Mouse (Mus musculus) forebrain, postnatal 0 days (tissue): ENCODE measurements around the gene Scnm1. TPM values are rescaled to one million over a fixed set of nuclear protein-coding genes. Genes with fewer than 3 reads are reported as not detected.

Experiments
- ATAC-seq: fragments of 200-750 bp; cut with Nextera tagmentation; 2 replicates; pipeline ENCODE4 v1.8.0; 2017; ENCODE audit warnings: mild to moderate bottlenecking, moderate library complexity
- DNase-seq: peaks from one replicate; pipeline ENCODE4 v3.0.0-alpha.2; 2015
- H3K27ac ChIP-seq: fragments of 300-500 bp; sonication (generic); 2 replicates; pipeline ENCODE4 v1.5.1; 2014; ENCODE audit warnings: low read depth, mild to moderate bottlenecking, antibody characterized with exemption, low read length, moderate library complexity, mixed read lengths
- H3K27me3 ChIP-seq: fragments of 300-500 bp; sonication (generic); 2 replicates; pipeline ENCODE4 v1.6.1; 2014; ENCODE audit warnings: mild to moderate bottlenecking, low read length, mixed read lengths; ENCODE audit not compliant: insufficient read depth
- H3K36me3 ChIP-seq: fragments of 300-500 bp; sonication (generic); 2 replicates; pipeline ENCODE4 v1.6.1; 2014; ENCODE audit warnings: mild to moderate bottlenecking, moderate library complexity; ENCODE audit not compliant: insufficient read depth
- H3K4me1 ChIP-seq: fragments of 300-500 bp; sonication (generic); 2 replicates; pipeline ENCODE4 v1.6.1; 2014; ENCODE audit warnings: antibody characterized with exemption; ENCODE audit not compliant: insufficient read depth
- H3K4me2 ChIP-seq: fragments of 300-500 bp; sonication (generic); 2 replicates; pipeline ENCODE4 v1.6.1; 2014; ENCODE audit warnings: low read depth, mild to moderate bottlenecking, moderate library complexity
- H3K4me3 ChIP-seq: fragments of 300-500 bp; sonication (generic); 2 replicates; pipeline ENCODE4 v1.5.1; 2014; ENCODE audit warnings: low read depth, low read length, mixed read lengths
- H3K9ac ChIP-seq: fragments of 300-500 bp; sonication (generic); 2 replicates; pipeline ENCODE4 v1.6.1; 2014; ENCODE audit warnings: mild to moderate bottlenecking
- H3K9me3 ChIP-seq: fragments of 300-500 bp; sonication (generic); 2 replicates; pipeline ENCODE4 v1.6.1; 2016; ENCODE audit warnings: low read length
- CTCF ChIP-seq: sonication (generic); IDR thresholded peaks from 2 replicates; pipeline ENCODE4 v1.5.1; 2016; ENCODE audit warnings: antibody characterized with exemption, control low read depth, low read depth
- WGBS: fragments of 180-500 bp; shearing (Covaris S2); extraction: QIAGEN DNeasy Blood & Tissue Kit; methylation state at CpG from one replicate; pipeline ENCODE4 v1.1.7; 2014; 5-methylcytosine and 5-hydroxymethylcytosine counted together
- polyA plus RNA-seq: library from polyadenylated mRNA; unstranded; fragments of >200 nt; fragmentation: Nextera tagmentation; extraction: Ambion mirVana; gene quantifications from 2 replicates; pipeline ENCODE4 v1.2.1, GENCODE M21; 2015
- total RNA-seq: library from RNA; depleted of rRNA; stranded (reverse); fragments of >200 nt; gene quantifications from 2 replicates; pipeline ENCODE4 v1.2.3, GENCODE M21; 2014

Scnm1 gene
- total and polyA plus RNA-seq, 2 experiments from 2014 or later, result 47.6 to 83.3 TPM

DNA sequence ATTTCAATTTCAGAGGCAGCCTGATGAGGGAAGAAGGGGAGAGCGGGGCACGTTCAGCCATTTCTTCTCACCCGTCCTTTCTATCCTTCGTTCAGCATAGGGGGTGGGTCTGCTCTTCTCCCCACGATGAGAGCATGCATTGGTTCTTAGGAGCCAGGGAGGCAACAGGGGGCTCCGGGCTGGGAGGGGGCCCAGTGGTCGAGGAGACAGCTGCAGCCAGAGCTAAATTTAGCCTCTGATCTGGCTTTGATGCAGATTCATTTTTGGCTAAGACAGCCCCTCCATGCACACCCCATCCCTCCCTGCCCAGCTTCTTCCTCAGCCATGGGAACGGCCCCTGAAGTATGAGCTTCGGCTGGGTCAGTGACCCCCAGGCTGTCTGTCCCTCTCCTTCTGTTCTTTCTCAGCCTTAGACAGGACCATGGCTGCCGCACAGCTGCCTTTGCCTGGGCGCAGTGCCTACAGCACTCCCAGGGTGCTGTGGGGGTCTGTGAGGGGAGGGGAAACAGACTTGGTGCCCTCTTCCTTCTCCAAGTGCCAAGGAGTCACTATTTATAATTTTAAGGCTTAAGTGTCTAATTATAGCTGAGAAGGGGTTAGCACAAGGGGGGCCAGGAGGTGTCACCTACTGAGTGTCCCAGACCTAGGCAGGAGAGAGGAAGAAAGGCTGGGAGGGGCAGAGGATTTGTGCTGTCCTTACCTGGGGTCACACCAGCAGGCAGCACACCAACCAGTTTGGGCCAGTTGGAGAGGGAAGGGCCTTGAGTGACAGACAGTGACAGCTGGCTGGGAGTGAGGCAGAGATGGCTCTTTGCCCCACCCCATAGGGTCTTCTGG lies 29.8 kb upstream of the Scnm1 start:
- Histone ChIP-seq H3K27ac (0 out of 2 replicates have a peak overlapping the region, but pooled peaks have one; percentile 45), H3K4me3 (0 out of 2 replicates have a peak overlapping the region, but pooled peaks have one; percentile 5), H3K4me2 (peak overlapping the region; percentile 80), H3K9me3 (no peaks in the 10 kb centered on the region), H3K36me3 (peaks cover 42% of the 10 kb centered on the region), H3K4me1 (peaks cover 19% of the 10 kb centered on the region), H3K27me3 (no peaks in the 10 kb centered on the region), H3K9ac (peak overlapping the region; percentile 84; the same call in 1 of the 2 replicates)
- ATAC-seq, result no peak
- 57% methylated on average over 11 of the region's 11 CpGs for WGBS
- no peak for DNase-seq
- no peak for TF ChIP-seq CTCF

DNA sequence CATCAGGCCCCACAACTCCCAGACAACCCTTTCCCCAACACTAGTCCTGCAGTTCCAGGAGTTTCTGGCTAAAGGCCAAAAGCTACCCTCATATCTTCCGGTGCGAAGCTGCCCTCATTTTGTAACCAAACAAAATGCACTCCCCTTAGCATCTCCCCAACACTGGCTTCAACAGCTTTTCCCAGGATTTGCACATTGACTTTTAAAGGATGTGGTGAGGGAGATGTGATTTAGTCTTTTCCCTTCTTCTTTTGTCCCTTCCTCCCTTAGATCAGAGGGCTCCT lies 28.5 kb upstream of the Scnm1 start:
- Histone ChIP-seq H3K4me1 (peaks cover 19% of the 10 kb centered on the region), H3K27ac (peak overlapping the region; percentile 81), H3K27me3 (no peaks in the 10 kb centered on the region), H3K9me3 (no peaks in the 10 kb centered on the region), H3K36me3 (peaks cover 32% of the 10 kb centered on the region), H3K9ac (peak overlapping the region; percentile 84), H3K4me2 (peak overlapping the region; percentile 80), H3K4me3 (peak overlapping the region; percentile 95)
- no peak for TF ChIP-seq CTCF
- ATAC-seq (no peak), DNase-seq (no peak)
- WGBS, result 22% methylated on average over 2 of the region's 2 CpGs

DNA sequence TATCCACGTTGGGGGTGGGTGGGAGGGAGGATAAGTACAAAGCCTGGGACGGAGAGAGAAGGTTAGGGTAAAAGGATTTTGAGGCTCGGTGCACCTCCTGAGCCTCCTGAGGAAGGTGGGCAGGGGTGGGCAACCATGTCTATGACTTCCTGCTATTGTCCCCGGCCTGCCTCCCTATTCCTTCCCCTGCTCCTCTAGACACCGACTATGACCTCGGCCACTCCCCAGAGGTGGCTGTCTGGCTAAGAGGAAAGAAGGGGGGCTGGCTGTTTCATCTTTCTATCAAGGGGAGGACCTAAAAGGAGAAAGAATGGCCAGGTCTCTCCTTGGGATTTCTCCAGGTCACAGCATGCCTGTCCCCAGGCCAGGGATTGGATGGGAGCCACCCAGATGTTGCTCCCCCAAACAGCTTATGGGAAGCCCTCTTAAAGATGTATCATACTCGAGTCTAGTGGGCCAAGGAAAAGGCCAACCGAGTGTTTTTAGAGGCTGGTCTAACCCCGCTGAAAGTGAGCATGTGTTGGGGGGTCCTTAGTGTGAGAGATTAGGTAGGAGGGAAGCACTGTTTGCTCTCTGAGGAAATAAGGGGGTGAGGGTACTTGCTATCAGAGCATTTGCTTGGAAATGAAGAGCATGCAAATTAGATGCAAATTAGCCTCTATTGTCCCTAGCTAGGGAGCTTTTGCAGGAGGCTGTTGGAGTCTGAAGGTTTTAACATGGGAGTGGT lies 28.0 kb upstream of the Scnm1 start:
- Histone ChIP-seq H3K9me3 (no peaks in the 10 kb centered on the region), H3K9ac (peak overlapping the region; percentile 84), H3K4me2 (peak overlapping the region; percentile 80), H3K4me3 (peak overlapping the region; percentile 95), H3K27me3 (no peaks in the 10 kb centered on the region), H3K4me1 (peaks cover 19% of the 10 kb centered on the region), H3K36me3 (peaks cover 27% of the 10 kb centered on the region), H3K27ac (peak overlapping the region; percentile 81)
- DNase-seq, result peak; percentile 55
- TF ChIP-seq CTCF, result no peak
- WGBS, result 6% methylated on average over 9 of the region's 9 CpGs
- no peak; the same call in 1 of the 2 replicates for ATAC-seq

DNA sequence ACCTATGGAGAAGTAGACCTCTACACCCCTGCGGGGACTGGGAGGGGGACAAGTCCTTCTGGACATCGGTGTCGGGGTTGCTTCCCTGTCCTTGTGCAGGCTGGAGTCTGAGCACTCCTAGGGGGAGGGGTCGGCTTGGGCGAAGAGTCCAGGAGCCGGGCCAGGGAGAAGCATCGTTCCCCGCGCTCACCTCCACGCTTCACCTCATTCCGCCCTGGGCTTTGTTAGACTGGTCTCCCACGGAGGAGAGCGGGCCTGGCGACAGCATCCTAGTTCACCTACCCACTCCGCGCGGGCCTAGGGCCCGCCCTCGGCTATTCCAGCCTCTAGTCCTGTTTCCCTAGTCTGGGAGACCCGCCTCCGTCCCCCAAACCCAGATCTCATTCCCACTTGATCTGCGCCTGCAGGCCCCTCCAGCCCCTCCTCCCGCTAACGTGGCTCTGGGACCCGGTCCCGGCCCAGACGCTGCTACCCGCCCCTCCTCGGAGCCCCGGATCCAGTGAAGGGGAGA lies 27.3 kb upstream of the Scnm1 start:
- no peaks in the 10 kb centered on the region for H3K27me3 ChIP-seq
- no peak for TF ChIP-seq CTCF
- H3K9me3 ChIP-seq, result no peaks in the 10 kb centered on the region
- peak; percentile 16 for ATAC-seq
- H3K36me3 ChIP-seq, result peaks cover 20% of the 10 kb centered on the region
- H3K27ac ChIP-seq, result peak overlapping the region; percentile 81
- WGBS, result 1% methylated on average over 30 of the region's 30 CpGs
- peak overlapping the region; percentile 84 for H3K9ac ChIP-seq
- peak overlapping the region; percentile 80 for H3K4me2 ChIP-seq
- peak overlapping the region; percentile 95 for H3K4me3 ChIP-seq
- peaks cover 19% of the 10 kb centered on the region for H3K4me1 ChIP-seq
- DNase-seq, result peak; percentile 59

DNA sequence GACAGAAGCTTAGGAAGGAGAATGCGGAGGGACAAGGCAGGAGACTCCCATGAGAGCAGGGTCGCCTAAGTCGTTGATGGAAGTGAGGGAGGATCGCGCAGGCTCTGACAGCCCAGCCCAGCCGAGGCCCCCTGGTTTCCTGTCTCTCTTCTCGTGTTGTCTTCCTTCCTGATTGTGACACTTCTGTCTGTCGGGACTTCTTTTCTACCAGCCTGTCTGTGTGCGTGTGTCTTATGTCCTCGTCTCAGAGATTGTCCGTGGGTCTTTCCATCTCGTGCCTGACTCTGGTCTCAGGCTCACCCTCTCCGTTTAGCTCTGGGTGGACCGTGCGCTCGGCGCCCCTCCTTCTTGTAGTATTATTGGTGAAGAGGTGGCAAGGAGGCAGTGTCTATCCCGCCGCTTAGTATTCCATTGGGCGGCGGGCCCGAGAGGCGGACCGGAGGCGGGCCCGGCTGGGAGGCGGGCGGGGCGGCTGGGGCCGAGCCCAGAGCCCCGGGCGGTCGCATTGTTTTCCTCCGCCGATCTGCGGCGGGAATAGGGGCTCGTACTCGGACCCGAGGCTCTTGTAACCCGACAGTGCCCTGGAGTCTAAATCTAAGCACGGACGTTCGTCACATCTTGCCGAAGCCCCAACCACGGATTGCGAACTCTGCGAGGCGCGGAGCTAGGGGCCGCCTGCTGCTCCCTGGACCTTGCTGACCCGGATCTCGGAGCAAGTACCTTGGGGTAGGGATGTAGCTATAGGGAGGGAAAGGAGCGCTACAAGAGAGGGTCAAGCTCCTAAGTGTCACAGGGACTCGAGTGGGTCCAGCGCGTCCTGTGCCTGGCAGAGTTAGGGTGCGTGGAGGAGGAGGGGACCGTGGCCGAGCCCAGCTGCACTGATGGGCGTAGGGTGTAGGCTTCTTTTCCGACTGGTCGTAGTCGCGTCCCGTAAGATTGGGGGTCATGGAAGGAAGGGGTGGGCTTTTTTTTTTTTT lies 26.5 kb upstream of the Scnm1 start, which contains the start of gene Sema6c:
Sema6c (plus strand) TSS at position 471 of the 977 bp plus-strand sequence.
- peak within 1 kb of the TSS; percentile 81 for H3K27ac ChIP-seq
- no peaks in the 10 kb centered on the region for H3K27me3 ChIP-seq
- DNase-seq, result peak; percentile 93
- peaks cover 19% of the 10 kb centered on the region for H3K4me1 ChIP-seq
- peak within 1 kb of the TSS; percentile 80 for H3K4me2 ChIP-seq
- 2% methylated on average over 65 of the region's 66 CpGs for WGBS
- TF ChIP-seq CTCF, result no peak
- ATAC-seq, result peak; percentile 98
- H3K9ac ChIP-seq, result peak within 1 kb of the TSS; percentile 84
- peak within 1 kb of the TSS; percentile 95 for H3K4me3 ChIP-seq
- peaks cover 12% of the 10 kb centered on the region for H3K36me3 ChIP-seq
- no peaks in the 10 kb centered on the region for H3K9me3 ChIP-seq

DNA sequence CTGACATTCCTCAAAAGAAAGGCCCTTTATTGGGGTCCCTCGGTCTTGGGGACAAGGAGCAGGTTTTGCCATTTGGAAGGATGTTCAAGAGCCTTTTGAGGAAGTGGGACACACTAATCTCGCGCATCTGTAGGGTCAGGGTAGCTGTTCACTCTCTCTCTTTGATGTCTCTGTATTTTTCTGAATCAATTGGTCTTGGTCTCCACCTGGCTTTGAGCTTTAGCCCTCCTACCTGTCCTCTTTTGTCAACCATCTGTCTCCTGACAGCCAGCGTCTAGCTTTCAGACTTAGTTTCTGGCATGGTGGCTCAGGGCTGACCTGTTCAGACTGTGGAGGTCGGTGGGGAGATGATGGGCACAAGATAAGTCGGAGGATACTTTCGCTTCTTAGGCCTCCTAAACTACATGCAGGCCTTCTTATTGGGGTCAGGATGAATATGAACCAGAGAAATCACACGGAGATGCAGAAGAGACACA lies 25.7 kb upstream of the Scnm1 start:
- TF ChIP-seq CTCF, result no peak
- H3K4me2 ChIP-seq, result peak overlapping the region; percentile 80
- peaks cover 5% of the 10 kb centered on the region; the same call in 1 of the 2 replicates for H3K36me3 ChIP-seq
- ATAC-seq (no peak), DNase-seq (no peak)
- peak overlapping the region; percentile 95 for H3K4me3 ChIP-seq
- H3K4me1 ChIP-seq, result peaks cover 19% of the 10 kb centered on the region
- H3K27ac ChIP-seq, result 0 out of 2 replicates have a peak overlapping the region, but pooled peaks have one; percentile 35
- H3K9me3 ChIP-seq, result no peaks in the 10 kb centered on the region
- no peaks in the 10 kb centered on the region for H3K27me3 ChIP-seq
- WGBS, result 13% methylated on average over 8 of the region's 8 CpGs
- peak overlapping the region; percentile 84 for H3K9ac ChIP-seq
